In genomic region chr19:45614928-45615327, GRCm38 (mm10) we compare ENCODE assay signal across 10 mouse cellular contexts. TPM values are rescaled to one million over a fixed set of nuclear protein-coding genes. Genes with fewer than 3 reads are reported as not detected.
DNase-seq lines count a peak whose midpoint lies in the region; ATAC-seq and TF ChIP-seq lines count a peak whose summit lies in the region.
"Had no signal": no experiment of that assay in that cellular context is flagged by ENCODE, and none has a peak within 500 bp of the region (broad histone marks: within the 10 kb centered on the region; RNA-seq: fewer than 3 reads in every experiment).

No protein-coding gene starts in this region.

- intact Hi-C loops in heart, postnatal 10 days (cut with DNase I) = no loop called here

- no peak for ATAC-seq in heart, embryonic 12.5 days (ENCODE audit: insufficient number of reproducible peaks, low FRiP score)
- ATAC-seq in neural tube, embryonic 13.5 days (ENCODE audit: low read depth) = 0 out of 2 replicates have a peak, but pooled peaks have one; percentile 25
- ATAC-seq in hindbrain, postnatal 0 days = peak; percentile 82
- ATAC-seq in stomach, postnatal 0 days (ENCODE audit: low FRiP score, low TSS enrichment) = 0 out of 2 replicates have a peak, but pooled peaks have one; percentile 7

- no peaks in the 10 kb centered on the region for H3K27me3 ChIP-seq in heart, embryonic 12.5 days (replicated peaks)
- peaks cover 34% of the 10 kb centered on the region for H3K27me3 ChIP-seq in neural tube, embryonic 13.5 days
- H3K27me3 ChIP-seq in hindbrain, postnatal 0 days (ENCODE audit: insufficient read depth, low read length) = no peaks in the 10 kb centered on the region
- H3K27me3 ChIP-seq in stomach, postnatal 0 days (ENCODE audit: control insufficient read depth, insufficient read depth, low read length) = no peaks in the 10 kb centered on the region
- H3K27me3 ChIP-seq: heart, embryonic 15.5 days had no signal

- H3K36me3 ChIP-seq in heart, embryonic 12.5 days = peaks cover 7% of the 10 kb centered on the region; the same call in 1 of the 2 replicates
- H3K36me3 ChIP-seq in neural tube, embryonic 13.5 days = peaks cover 13% of the 10 kb centered on the region; the same call in 1 of the 2 replicates
- H3K36me3 ChIP-seq in hindbrain, postnatal 0 days (ENCODE audit: insufficient read depth, low read length) = peaks cover 5% of the 10 kb centered on the region; the same call in 1 of the 2 replicates
- no peaks in the 10 kb centered on the region for H3K36me3 ChIP-seq in stomach, postnatal 0 days (ENCODE audit: control insufficient read depth, insufficient read depth, low read length)
- H3K36me3 ChIP-seq: heart, embryonic 15.5 days had no signal

- TF ChIP-seq EP300 in stomach, postnatal 0 days (optimal IDR thresholded peaks at IDR 0.05) = no peak

- DNase-seq in heart, postnatal 10 days = no peak
- DNase-seq in neural tube, embryonic 10.5 days (ENCODE audit: extremely low spot score, low spot score) = no peak
- peak; percentile 65 for DNase-seq in hindbrain, postnatal 0 days (ENCODE audit: low spot score)
- no peak for DNase-seq in stomach, postnatal 0 days (ENCODE audit: low spot score)
- no peak for DNase-seq in yolk sac, embryonic 10.5 days (ENCODE audit: low spot score)
- DNase-seq in adrenal gland, adult 18-20 months (ENCODE audit: low spot score in 2 of 2) = no peak

- no peak for TF ChIP-seq CTCF in hindbrain, postnatal 0 days (IDR thresholded peaks at IDR 0.05; ENCODE audit: low read depth)
- no peak for TF ChIP-seq CTCF in stomach, postnatal 0 days (IDR thresholded peaks at IDR 0.05; ENCODE audit: low read depth)

- H3K9me3 ChIP-seq in heart, embryonic 12.5 days (replicated peaks) = no peaks in the 10 kb centered on the region
- H3K9me3 ChIP-seq in neural tube, embryonic 13.5 days = no peaks in the 10 kb centered on the region
- H3K9me3 ChIP-seq in hindbrain, postnatal 0 days (ENCODE audit: low read length) = no peaks in the 10 kb centered on the region
- H3K9me3 ChIP-seq in stomach, postnatal 0 days (ENCODE audit: control insufficient read depth, low read length) = no peaks in the 10 kb centered on the region
- H3K9me3 ChIP-seq: heart, embryonic 15.5 days had no signal

- H3K4me3 ChIP-seq in heart, embryonic 12.5 days = no peak overlapping the region
- H3K4me3 ChIP-seq in neural tube, embryonic 13.5 days = no peak overlapping the region
- no peak overlapping the region for H3K4me3 ChIP-seq in hindbrain, postnatal 0 days (ENCODE audit: low read length)
- H3K4me3 ChIP-seq in stomach, postnatal 0 days (ENCODE audit: low read depth, low read length) = no peak overlapping the region
- H3K4me3 ChIP-seq: erythroblast, embryonic 14.5 days; heart, embryonic 15.5 days had no signal

- H3K4me1 ChIP-seq in heart, embryonic 12.5 days (replicated peaks) = peaks cover 26% of the 10 kb centered on the region
- H3K4me1 ChIP-seq in neural tube, embryonic 13.5 days (replicated peaks) = peaks cover 33% of the 10 kb centered on the region
- H3K4me1 ChIP-seq in hindbrain, postnatal 0 days (ENCODE audit: insufficient read depth, low read length) = peaks cover 22% of the 10 kb centered on the region; the same call in 1 of the 2 replicates
- H3K4me1 ChIP-seq in stomach, postnatal 0 days (replicated peaks; ENCODE audit: control insufficient read depth, insufficient read depth) = peaks cover 7% of the 10 kb centered on the region; the same call in 1 of the 2 replicates

- no peak overlapping the region for H3K4me2 ChIP-seq in heart, embryonic 12.5 days
- no peak overlapping the region for H3K4me2 ChIP-seq in neural tube, embryonic 13.5 days
- no peak overlapping the region for H3K4me2 ChIP-seq in hindbrain, postnatal 0 days (ENCODE audit: low read depth, low read length)
- no peak overlapping the region for H3K4me2 ChIP-seq in stomach, postnatal 0 days (replicated peaks; ENCODE audit: low read depth)
- H3K4me2 ChIP-seq: heart, embryonic 15.5 days had no signal

- WGBS in heart, embryonic 12.5 days = 73% methylated on average over 3 of the region's 3 CpGs
- 28% methylated on average over 3 of the region's 3 CpGs for WGBS in neural tube, embryonic 13.5 days
- 34% methylated on average over 3 of the region's 3 CpGs for whole genome bisulfite sequencing in hindbrain, postnatal 0 days
- 75% methylated on average over 3 of the region's 3 CpGs for WGBS in stomach, postnatal 0 days

- H3K9ac ChIP-seq in heart, embryonic 12.5 days = 0 out of 2 replicates have a peak overlapping the region, but pooled peaks have one; percentile 14
- no peak overlapping the region for H3K9ac ChIP-seq in neural tube, embryonic 13.5 days
- H3K9ac ChIP-seq in hindbrain, postnatal 0 days (replicated peaks; ENCODE audit: low read length) = no peak overlapping the region
- no peak overlapping the region; the same call in 1 of the 2 replicates for H3K9ac ChIP-seq in stomach, postnatal 0 days (ENCODE audit: low read length)
- H3K9ac ChIP-seq: heart, embryonic 15.5 days had no signal

- no peak overlapping the region for H3K27ac ChIP-seq in heart, embryonic 12.5 days (ENCODE audit: poor library complexity, severe bottlenecking)
- no peak overlapping the region for H3K27ac ChIP-seq in neural tube, embryonic 13.5 days (replicated peaks)
- H3K27ac ChIP-seq in hindbrain, postnatal 0 days = peak overlapping the region; percentile 73; the same call in 1 of the 2 replicates
- H3K27ac ChIP-seq in stomach, postnatal 0 days (replicated peaks) = no peak overlapping the region
- H3K27ac ChIP-seq: heart, embryonic 15.5 days had no signal

RNA-seq across cellular contexts. Expression of gene Fbxw4, which starts 45.2 kb away (rescaled TPM):
- 4.3 and 4.8 TPM in 2 replicates for polyA plus RNA-seq in heart, embryonic 12.5 days (2016; fragmentation: Nextera tagmentation; extraction: Ambion mirVana)
- 10 to 100 TPM; 21.0 to 21.7 TPM for total RNA-seq in heart, postnatal 10 days (2021)
- polyA plus RNA-seq in neural tube, embryonic 13.5 days (2015; fragmentation: Nextera tagmentation; extraction: Ambion mirVana) = 6.4 and 6.9 TPM in 2 replicates
- 65.3 and 77.0 TPM in 2 replicates for total RNA-seq in hindbrain, postnatal 0 days (2014; rRNA removed)
- 5.3 and 5.4 TPM in 2 replicates for polyA plus RNA-seq in hindbrain, postnatal 0 days (2015; fragmentation: Nextera tagmentation; extraction: Ambion mirVana)
- polyA plus RNA-seq in stomach, postnatal 0 days (2015; fragmentation: Nextera tagmentation; extraction: Ambion mirVana) = 2.2 and 2.9 TPM in 2 replicates
- total RNA-seq in adrenal gland, adult 18-20 months (2021) = 10 to 100 TPM; 30.9 to 47.7 TPM

RNA-seq across cellular contexts. Expression of gene Gm17018, which starts 54.5 kb away (rescaled TPM):
- polyA plus RNA-seq in heart, embryonic 12.5 days (2016; fragmentation: Nextera tagmentation; extraction: Ambion mirVana) = 33.6 and 36.0 TPM in 2 replicates
- 10 to 100 TPM; 15.0 to 16.5 TPM for total RNA-seq in heart, postnatal 10 days (2021)
- polyA plus RNA-seq in neural tube, embryonic 13.5 days (2015; fragmentation: Nextera tagmentation; extraction: Ambion mirVana) = 63.4 and 66.7 TPM in 2 replicates
- 20.9 and 23.0 TPM in 2 replicates for total RNA-seq in hindbrain, postnatal 0 days (2014; rRNA removed)
- 86.4 and 90.7 TPM in 2 replicates for polyA plus RNA-seq in hindbrain, postnatal 0 days (2015; fragmentation: Nextera tagmentation; extraction: Ambion mirVana)
- 28.8 and 30.4 TPM in 2 replicates for polyA plus RNA-seq in stomach, postnatal 0 days (2015; fragmentation: Nextera tagmentation; extraction: Ambion mirVana)
- 10 to 100 TPM; 28.4 to 33.9 TPM for total RNA-seq in adrenal gland, adult 18-20 months (2021)

RNA-seq across cellular contexts. Expression of gene Poll, which starts 54.6 kb away (rescaled TPM):
- 15.0 and 15.4 TPM in 2 replicates for polyA plus RNA-seq in heart, embryonic 12.5 days (2016; fragmentation: Nextera tagmentation; extraction: Ambion mirVana)
- total RNA-seq in heart, postnatal 10 days (2021) = 1 to 10 TPM; 7.4 to 8.9 TPM
- 12.0 and 14.2 TPM in 2 replicates for polyA plus RNA-seq in neural tube, embryonic 13.5 days (2015; fragmentation: Nextera tagmentation; extraction: Ambion mirVana)
- 17.0 and 17.3 TPM in 2 replicates for total RNA-seq in hindbrain, postnatal 0 days (2014; rRNA removed)
- 11.0 and 11.1 TPM in 2 replicates for polyA plus RNA-seq in hindbrain, postnatal 0 days (2015; fragmentation: Nextera tagmentation; extraction: Ambion mirVana)
- 6.0 and 6.1 TPM in 2 replicates for polyA plus RNA-seq in stomach, postnatal 0 days (2015; fragmentation: Nextera tagmentation; extraction: Ambion mirVana)
- total RNA-seq in adrenal gland, adult 18-20 months (2021) = 10 to 100 TPM in 1 of 2 experiments, 1 to 10 TPM in 1; 9.4 to 11.0 TPM
